Mouse (Mus musculus): ENCODE measurements around the gene Fut8. TPM values are rescaled to one million over a fixed set of nuclear protein-coding genes. Genes with fewer than 3 reads are reported as not detected.
A peak's percentile ranks its signal among the peaks of the same experiment; 100 is the strongest.
"Not testable (repeated sequence)": the region's sequence is repeated elsewhere in the genome, so short reads cannot be mapped to it uniquely, and the experiment has no call there.

Fut8 gene
- polyA plus RNA-seq, 1 experiment from 2014 or later, result 15.2 TPM

- Histone ChIP-seq H3K27ac (replicated peaks in 1 of 2; ENCODE audit: control insufficient read depth in 1 of 2, insufficient read depth in 1 of 2, low read depth in 2 of 2, low read length in 2 of 2) (no peak overlapping the region), H3K4me2 (ENCODE audit: low read length) (peak overlapping the region; percentile 97), H3K9ac (ENCODE audit: low read length) (no peak overlapping the region; the same call in 1 of the 2 replicates), H3K4me1 (ENCODE audit: control insufficient read depth in 2 of 2, insufficient read depth in 2 of 2, low read length in 2 of 2) (no peaks in the 10 kb centered on the region), H3K27me3 (ENCODE audit: control insufficient read depth, insufficient read depth, low read length) (no peaks in the 10 kb centered on the region), H3K4me3 (ENCODE audit: control insufficient read depth in 1 of 2, insufficient read depth in 1 of 2, low read depth in 1 of 2, low read length in 2 of 2) (peak overlapping the region in 1 of 2 experiments; percentile 14; a peak in 1 of 4 replicates), H3K36me3 (ENCODE audit: control insufficient read depth, insufficient read depth, low read length) (no peaks in the 10 kb centered on the region), H3K9me3 (ENCODE audit: control insufficient read depth, low read length) (no peaks in the 10 kb centered on the region)
- 52% methylated on average over 6 of the region's 6 CpGs for WGBS
- no peak for ATAC-seq (ENCODE audit: insufficient number of reproducible peaks, insufficient read depth, low FRiP score, low read depth)
Observed at GRCm38 (mm10) chr12:77240372-77240771, 2.4 kb downstream of the Fut8 start.

- Histone ChIP-seq H3K4me3 (ENCODE audit: control insufficient read depth in 1 of 2, insufficient read depth in 1 of 2, low read depth in 1 of 2, low read length in 2 of 2) (no peak overlapping the region), H3K27ac (replicated peaks in 1 of 2; ENCODE audit: control insufficient read depth in 1 of 2, insufficient read depth in 1 of 2, low read depth in 2 of 2, low read length in 2 of 2) (no peak overlapping the region), H3K9me3 (ENCODE audit: control insufficient read depth, low read length) (no peaks in the 10 kb centered on the region), H3K9ac (ENCODE audit: low read length) (no peak overlapping the region), H3K4me1 (ENCODE audit: control insufficient read depth in 2 of 2, insufficient read depth in 2 of 2, low read length in 2 of 2) (no peaks in the 10 kb centered on the region), H3K4me2 (ENCODE audit: low read length) (no peak overlapping the region), H3K36me3 (ENCODE audit: control insufficient read depth, insufficient read depth, low read length) (no peaks in the 10 kb centered on the region), H3K27me3 (ENCODE audit: control insufficient read depth, insufficient read depth, low read length) (no peaks in the 10 kb centered on the region)
- ATAC-seq (ENCODE audit: insufficient number of reproducible peaks, insufficient read depth, low FRiP score, low read depth), result no peak
- WGBS, result 72% methylated on average over 1 of the region's 1 CpGs
Observed at GRCm38 (mm10) chr12:77240839-77241238, 2.9 kb downstream of the Fut8 start.

GRCm38 (mm10) chr12:77262650-77263049 lies 24.7 kb downstream of the Fut8 start:
- Histone ChIP-seq H3K4me2 (ENCODE audit: low read length) (no peak overlapping the region), H3K9me3 (ENCODE audit: control insufficient read depth, low read length) (no peaks in the 10 kb centered on the region), H3K4me3 (ENCODE audit: control insufficient read depth in 1 of 2, insufficient read depth in 1 of 2, low read depth in 1 of 2, low read length in 2 of 2) (no peak overlapping the region), H3K27ac (replicated peaks in 1 of 2; ENCODE audit: control insufficient read depth in 1 of 2, insufficient read depth in 1 of 2, low read depth in 2 of 2, low read length in 2 of 2) (no peak overlapping the region), H3K4me1 (ENCODE audit: control insufficient read depth in 2 of 2, insufficient read depth in 2 of 2, low read length in 2 of 2) (no peaks in the 10 kb centered on the region), H3K9ac (ENCODE audit: low read length) (no peak overlapping the region), H3K27me3 (ENCODE audit: control insufficient read depth, insufficient read depth, low read length) (no peaks in the 10 kb centered on the region), H3K36me3 (ENCODE audit: control insufficient read depth, insufficient read depth, low read length) (no peaks in the 10 kb centered on the region)
- no peak for ATAC-seq (ENCODE audit: insufficient number of reproducible peaks, insufficient read depth, low FRiP score, low read depth)

- no peak overlapping the region for H3K27ac ChIP-seq (replicated peaks in 1 of 2; ENCODE audit: control insufficient read depth in 1 of 2, insufficient read depth in 1 of 2, low read depth in 2 of 2, low read length in 2 of 2)
- no peaks in the 10 kb centered on the region for H3K9me3 ChIP-seq (ENCODE audit: control insufficient read depth, low read length)
- H3K4me2 ChIP-seq (ENCODE audit: low read length), result no peak overlapping the region
- H3K36me3 ChIP-seq (ENCODE audit: control insufficient read depth, insufficient read depth, low read length), result no peaks in the 10 kb centered on the region
- no peak for ATAC-seq (ENCODE audit: insufficient number of reproducible peaks, insufficient read depth, low FRiP score, low read depth)
- no peaks in the 10 kb centered on the region for H3K4me1 ChIP-seq (ENCODE audit: control insufficient read depth in 2 of 2, insufficient read depth in 2 of 2, low read length in 2 of 2)
- WGBS, result 83% methylated on average over 2 of the region's 2 CpGs
- no peaks in the 10 kb centered on the region for H3K27me3 ChIP-seq (ENCODE audit: control insufficient read depth, insufficient read depth, low read length)
- H3K4me3 ChIP-seq (ENCODE audit: control insufficient read depth in 1 of 2, insufficient read depth in 1 of 2, low read depth in 1 of 2, low read length in 2 of 2), result no peak overlapping the region
- no peak overlapping the region for H3K9ac ChIP-seq (ENCODE audit: low read length)
Observed at GRCm38 (mm10) chr12:77263816-77264215, 25.9 kb downstream of the Fut8 start.

- no peaks in the 10 kb centered on the region for H3K4me1 ChIP-seq (ENCODE audit: control insufficient read depth in 2 of 2, insufficient read depth in 2 of 2, low read length in 2 of 2)
- no peaks in the 10 kb centered on the region for H3K27me3 ChIP-seq (ENCODE audit: control insufficient read depth, insufficient read depth, low read length)
- no peak overlapping the region for H3K4me2 ChIP-seq (ENCODE audit: low read length)
- no peak for ATAC-seq (ENCODE audit: insufficient number of reproducible peaks, insufficient read depth, low FRiP score, low read depth)
- H3K4me3 ChIP-seq (ENCODE audit: control insufficient read depth in 1 of 2, insufficient read depth in 1 of 2, low read depth in 1 of 2, low read length in 2 of 2), result no peak overlapping the region
- 83% methylated on average over 3 of the region's 3 CpGs for WGBS
- no peaks in the 10 kb centered on the region for H3K9me3 ChIP-seq (ENCODE audit: control insufficient read depth, low read length)
- no peak overlapping the region for H3K27ac ChIP-seq (replicated peaks in 1 of 2; ENCODE audit: control insufficient read depth in 1 of 2, insufficient read depth in 1 of 2, low read depth in 2 of 2, low read length in 2 of 2)
- H3K36me3 ChIP-seq (ENCODE audit: control insufficient read depth, insufficient read depth, low read length), result no peaks in the 10 kb centered on the region
- H3K9ac ChIP-seq (ENCODE audit: low read length), result no peak overlapping the region
Observed at GRCm38 (mm10) chr12:77270694-77271093, 32.8 kb downstream of the Fut8 start.

- H3K4me1 ChIP-seq (ENCODE audit: control insufficient read depth in 2 of 2, insufficient read depth in 2 of 2, low read length in 2 of 2), result peaks cover 0 to 3% of the 10 kb centered on the region in 2 experiments; a peak in 1 of 4 replicates
- no peaks in the 10 kb centered on the region for H3K9me3 ChIP-seq (ENCODE audit: control insufficient read depth, low read length)
- WGBS, result 83% methylated on average over 2 of the region's 2 CpGs
- no peaks in the 10 kb centered on the region for H3K36me3 ChIP-seq (ENCODE audit: control insufficient read depth, insufficient read depth, low read length)
- ATAC-seq (ENCODE audit: insufficient number of reproducible peaks, insufficient read depth, low FRiP score, low read depth), result no peak
- H3K4me3 ChIP-seq (ENCODE audit: control insufficient read depth in 1 of 2, insufficient read depth in 1 of 2, low read depth in 1 of 2, low read length in 2 of 2), result no peak overlapping the region
- no peak overlapping the region for H3K27ac ChIP-seq (replicated peaks in 1 of 2; ENCODE audit: control insufficient read depth in 1 of 2, insufficient read depth in 1 of 2, low read depth in 2 of 2, low read length in 2 of 2)
- H3K4me2 ChIP-seq (ENCODE audit: low read length), result no peak overlapping the region
- no peak overlapping the region for H3K9ac ChIP-seq (ENCODE audit: low read length)
- no peaks in the 10 kb centered on the region for H3K27me3 ChIP-seq (ENCODE audit: control insufficient read depth, insufficient read depth, low read length)
Observed at GRCm38 (mm10) chr12:77288507-77288906, 50.6 kb downstream of the Fut8 start.

- H3K4me2 ChIP-seq (ENCODE audit: low read length), result no peak overlapping the region
- no peak overlapping the region for H3K4me3 ChIP-seq (ENCODE audit: control insufficient read depth in 1 of 2, insufficient read depth in 1 of 2, low read depth in 1 of 2, low read length in 2 of 2)
- ATAC-seq (ENCODE audit: insufficient number of reproducible peaks, insufficient read depth, low FRiP score, low read depth), result no peak
- H3K4me1 ChIP-seq (ENCODE audit: control insufficient read depth in 2 of 2, insufficient read depth in 2 of 2, low read length in 2 of 2), result peaks cover 0 to 3% of the 10 kb centered on the region in 2 experiments; a peak in 1 of 4 replicates
- 87% methylated on average over 4 of the region's 4 CpGs for WGBS
- no peak overlapping the region for H3K27ac ChIP-seq (replicated peaks in 1 of 2; ENCODE audit: control insufficient read depth in 1 of 2, insufficient read depth in 1 of 2, low read depth in 2 of 2, low read length in 2 of 2)
- H3K36me3 ChIP-seq (ENCODE audit: control insufficient read depth, insufficient read depth, low read length), result no peaks in the 10 kb centered on the region
- H3K9ac ChIP-seq (ENCODE audit: low read length), result no peak overlapping the region
- no peaks in the 10 kb centered on the region for H3K27me3 ChIP-seq (ENCODE audit: control insufficient read depth, insufficient read depth, low read length)
- no peaks in the 10 kb centered on the region for H3K9me3 ChIP-seq (ENCODE audit: control insufficient read depth, low read length)
Observed at GRCm38 (mm10) chr12:77291017-77291416, 53.1 kb downstream of the Fut8 start.

GRCm38 (mm10) chr12:77291864-77292263 lies 53.9 kb downstream of the Fut8 start:
- WGBS, result 69% methylated on average over 2 of the region's 2 CpGs
- H3K4me1 ChIP-seq (ENCODE audit: control insufficient read depth in 2 of 2, insufficient read depth in 2 of 2, low read length in 2 of 2); H3K9ac ChIP-seq (ENCODE audit: low read length); H3K4me2 ChIP-seq (ENCODE audit: low read length); H3K27ac ChIP-seq (replicated peaks in 1 of 2; ENCODE audit: control insufficient read depth in 1 of 2, insufficient read depth in 1 of 2, low read depth in 2 of 2, low read length in 2 of 2); ATAC-seq (ENCODE audit: insufficient number of reproducible peaks, insufficient read depth, low FRiP score, low read depth); H3K27me3 ChIP-seq (ENCODE audit: control insufficient read depth, insufficient read depth, low read length); H3K4me3 ChIP-seq (ENCODE audit: control insufficient read depth in 1 of 2, insufficient read depth in 1 of 2, low read depth in 1 of 2, low read length in 2 of 2); H3K36me3 ChIP-seq (ENCODE audit: control insufficient read depth, insufficient read depth, low read length); H3K9me3 ChIP-seq (ENCODE audit: control insufficient read depth, low read length): not testable (repeated sequence)

Measured in heart, embryonic 14.5 days (tissue).